Mouse (Mus musculus) limb, embryonic 14.5 days (tissue): ENCODE results near the gene Dok3. TPM values are rescaled to one million over a fixed set of nuclear protein-coding genes. Genes with fewer than 3 reads are reported as not detected.

Experiments used
- ATAC-seq: fragments of 200-750 bp; cut with Nextera tagmentation; 2 replicates; pipeline ENCODE4 v1.8.0; 2017; ENCODE audit warnings: low read depth, moderate number of reproducible peaks, moderate TSS enrichment; ENCODE audit not compliant: low FRiP score
- DNase-seq: peaks from one replicate; pipeline ENCODE4 v3.0.0-alpha.2; 2015; ENCODE audit warnings: low spot score
- H3K27ac ChIP-seq: fragments of 300-500 bp; sonication (generic); replicated peaks from 2 replicates; pipeline ENCODE4 v1.5.1; 2014; ENCODE audit warnings: low read depth, mild to moderate bottlenecking, low read length, moderate library complexity, mixed read lengths
- H3K27me3 ChIP-seq: fragments of 300-500 bp; sonication (generic); 2 replicates; pipeline ENCODE4 v1.6.1; 2014; ENCODE audit warnings: low read length, mixed read lengths; ENCODE audit not compliant: control insufficient read depth, insufficient read depth
- H3K36me3 ChIP-seq: fragments of 300-500 bp; sonication (generic); 2 replicates; pipeline ENCODE4 v1.6.1; 2014; ENCODE audit warnings: mild to moderate bottlenecking, low read length, moderate library complexity, mixed read lengths; ENCODE audit not compliant: control insufficient read depth, insufficient read depth
- H3K4me1 ChIP-seq: fragments of 300-500 bp; sonication (generic); 2 replicates; pipeline ENCODE4 v1.6.1; 2014; ENCODE audit warnings: antibody characterized with exemption, low read length, mixed read lengths; ENCODE audit not compliant: control insufficient read depth, insufficient read depth
- H3K4me2 ChIP-seq: fragments of 300-500 bp; sonication (generic); replicated peaks from 2 replicates; pipeline ENCODE4 v1.6.1; 2014; ENCODE audit warnings: low read depth, mild to moderate bottlenecking, low read length, moderate library complexity; ENCODE audit not compliant: severe bottlenecking
- H3K4me3 ChIP-seq: fragments of 300-500 bp; sonication (generic); replicated peaks from 2 replicates; pipeline ENCODE4 v1.5.1; 2014; ENCODE audit warnings: low read length
- H3K9ac ChIP-seq: fragments of 300-500 bp; sonication (generic); 2 replicates; pipeline ENCODE4 v1.6.1; 2014; ENCODE audit warnings: mild to moderate bottlenecking, low read depth, low read length, moderate library complexity; ENCODE audit not compliant: severe bottlenecking
- H3K9me3 ChIP-seq: fragments of 300-500 bp; sonication (generic); 2 replicates; pipeline ENCODE4 v1.6.1; 2016; ENCODE audit warnings: low read length; ENCODE audit not compliant: control insufficient read depth
- POLR2A ChIP-seq: fragments of 200-500 bp; IDR thresholded peaks from 2 replicates; pipeline ENCODE4 v1.8.0; 2012; ENCODE audit warnings: inconsistent platforms, mild to moderate bottlenecking, moderate library complexity, borderline replicate concordance; ENCODE audit not compliant: insufficient read depth, insufficient read length; ENCODE audit errors: extremely low read depth
- WGBS: fragments of 180-500 bp; shearing (Covaris S2); extraction: QIAGEN DNeasy Blood & Tissue Kit; methylation state at CpG from one replicate; pipeline ENCODE4 v1.1.7; 2014; 5-methylcytosine and 5-hydroxymethylcytosine counted together
- polyA plus RNA-seq, 2 experiments: library from polyadenylated mRNA; depleted of rRNA in 1 of 2; stranded (reverse) in 1 of 2; unstranded in 1 of 2; fragments of >200 nt; fragmentation: Nextera tagmentation in 1 of 2; extraction: Ambion mirVana in 1 of 2; gene quantifications; 2 replicates each; pipeline versions ENCODE4 v1.2.1 to v1.2.3; 2012 to 2014

The Dok3 gene
- polyA plus RNA-seq, 2 experiments: 4.4 to 9.1 TPM

DNA sequence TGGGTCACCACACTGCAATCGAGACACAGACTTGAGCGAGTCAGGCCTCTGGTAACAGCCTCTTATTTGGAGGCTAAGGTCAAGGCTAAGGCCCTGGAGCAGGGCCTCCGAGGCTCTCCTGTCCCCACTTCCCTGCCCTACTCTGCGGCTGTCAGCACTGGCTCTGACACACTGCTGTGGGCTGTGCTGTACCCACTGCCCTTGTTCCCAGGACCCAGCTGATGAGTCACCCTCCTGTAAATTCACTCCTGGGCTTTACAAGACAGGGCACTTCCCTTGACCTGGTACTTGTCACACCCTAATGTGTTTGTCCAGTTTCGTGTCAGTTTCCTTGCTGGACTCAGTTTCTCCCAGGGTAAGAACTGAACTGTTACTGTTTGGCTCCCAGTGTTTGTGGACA is 19.3 kb upstream of the Dok3 start:
- Histone ChIP-seq H3K9ac (no peak overlapping the region), H3K27ac (no peak overlapping the region), H3K4me1 (no peaks in the 10 kb centered on the region), H3K4me3 (no peak overlapping the region), H3K36me3 (peaks cover 97% of the 10 kb centered on the region), H3K27me3 (no peaks in the 10 kb centered on the region), H3K9me3 (no peaks in the 10 kb centered on the region), H3K4me2 (no peak overlapping the region)
- no peak for DNase-seq
- TF ChIP-seq POLR2A: no peak
- 92% methylated on average over 5 of the region's 5 CpGs for WGBS
- no peak for ATAC-seq

DNA sequence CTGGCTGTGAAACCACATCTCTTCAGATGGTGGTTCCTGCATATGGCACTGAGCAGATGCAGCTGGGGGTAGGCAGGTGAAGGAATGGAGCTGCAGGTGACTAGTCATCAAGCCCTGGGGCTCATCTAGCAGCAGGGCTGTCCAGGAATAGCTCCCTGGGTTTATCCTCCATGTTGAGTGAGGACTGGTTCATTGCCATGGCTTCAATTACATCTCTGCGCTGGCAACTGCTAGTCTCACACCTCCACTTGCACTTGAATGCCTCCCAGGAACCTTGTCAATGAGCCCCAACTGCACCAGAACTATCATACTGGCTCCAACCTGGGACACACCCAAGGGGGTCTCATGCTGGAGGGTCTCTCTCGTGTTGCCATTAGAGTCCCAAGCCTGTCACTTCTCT is 18.8 kb upstream of the Dok3 start:
- Histone ChIP-seq H3K36me3 (peaks cover 97% of the 10 kb centered on the region), H3K4me3 (no peak overlapping the region), H3K27me3 (no peaks in the 10 kb centered on the region), H3K9ac (no peak overlapping the region), H3K4me1 (no peaks in the 10 kb centered on the region), H3K4me2 (no peak overlapping the region), H3K27ac (no peak overlapping the region), H3K9me3 (no peaks in the 10 kb centered on the region)
- DNase-seq (no peak), ATAC-seq (no peak)
- TF ChIP-seq POLR2A: no peak
- 84% methylated on average over 2 of the region's 2 CpGs for WGBS

DNA sequence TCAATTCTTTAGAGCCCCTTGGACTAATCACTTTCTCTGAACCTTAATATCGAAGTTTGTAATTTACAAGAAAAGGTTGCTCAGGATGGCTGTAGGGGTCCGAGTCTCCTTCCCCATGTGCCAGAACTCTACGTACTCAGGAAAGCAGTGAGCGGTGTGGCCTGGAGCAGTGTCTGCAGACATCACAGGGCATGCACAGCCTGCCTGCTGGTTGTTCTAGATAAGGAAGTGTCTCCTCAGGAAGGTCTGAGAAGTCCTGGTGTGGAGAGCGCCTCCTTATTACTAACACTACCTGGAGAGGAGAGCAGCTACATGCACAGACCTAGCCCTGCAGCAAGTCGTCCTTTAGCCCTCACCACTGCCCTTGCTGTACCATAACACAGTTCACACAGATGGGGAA is 15.7 kb upstream of the Dok3 start:
- peaks cover 98% of the 10 kb centered on the region for H3K36me3 ChIP-seq
- 89% methylated on average over 6 of the region's 6 CpGs for WGBS

DNA sequence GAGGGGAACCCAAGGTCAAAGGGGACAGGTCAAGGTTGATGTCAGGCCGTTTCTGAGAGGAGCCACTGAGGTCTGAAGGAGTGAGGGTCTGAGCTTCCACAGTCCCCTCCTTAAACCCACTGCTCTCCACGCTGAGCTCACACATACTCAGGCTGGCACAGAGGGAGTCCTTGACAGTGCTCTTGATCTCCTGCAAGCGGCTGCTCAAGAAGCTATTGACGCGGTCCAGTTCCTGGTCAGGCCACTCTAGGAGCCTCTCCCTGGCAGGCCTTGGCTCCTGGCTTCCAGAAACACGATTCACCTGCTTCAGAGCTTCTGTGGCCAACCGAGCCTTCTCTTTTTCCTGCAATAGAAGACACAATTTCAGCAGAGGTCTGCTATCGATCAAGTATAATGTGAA is 14.4 kb upstream of the Dok3 start:
- DNase-seq (no peak), ATAC-seq (no peak)
- H3K4me3 ChIP-seq: no peak overlapping the region
- no peaks in the 10 kb centered on the region for H3K27me3 ChIP-seq
- H3K4me1 ChIP-seq: no peaks in the 10 kb centered on the region
- WGBS: 89% methylated on average over 8 of the region's 8 CpGs
- no peak for TF ChIP-seq POLR2A
- H3K36me3 ChIP-seq: peaks cover 98% of the 10 kb centered on the region
- H3K4me2 ChIP-seq: no peak overlapping the region
- no peaks in the 10 kb centered on the region for H3K9me3 ChIP-seq
- no peak overlapping the region for H3K9ac ChIP-seq
- H3K27ac ChIP-seq: no peak overlapping the region

More for the DNA sequence above, 15.7 kb upstream of the Dok3 start:
- ATAC-seq: no peak
- H3K27ac ChIP-seq: no peak overlapping the region
- H3K4me2 ChIP-seq: no peak overlapping the region
- no peak for TF ChIP-seq POLR2A
- no peak overlapping the region for H3K9ac ChIP-seq
- H3K4me3 ChIP-seq: no peak overlapping the region
- no peak for DNase-seq
- no peaks in the 10 kb centered on the region for H3K9me3 ChIP-seq
- no peaks in the 10 kb centered on the region for H3K27me3 ChIP-seq
- no peaks in the 10 kb centered on the region for H3K4me1 ChIP-seq

DNA sequence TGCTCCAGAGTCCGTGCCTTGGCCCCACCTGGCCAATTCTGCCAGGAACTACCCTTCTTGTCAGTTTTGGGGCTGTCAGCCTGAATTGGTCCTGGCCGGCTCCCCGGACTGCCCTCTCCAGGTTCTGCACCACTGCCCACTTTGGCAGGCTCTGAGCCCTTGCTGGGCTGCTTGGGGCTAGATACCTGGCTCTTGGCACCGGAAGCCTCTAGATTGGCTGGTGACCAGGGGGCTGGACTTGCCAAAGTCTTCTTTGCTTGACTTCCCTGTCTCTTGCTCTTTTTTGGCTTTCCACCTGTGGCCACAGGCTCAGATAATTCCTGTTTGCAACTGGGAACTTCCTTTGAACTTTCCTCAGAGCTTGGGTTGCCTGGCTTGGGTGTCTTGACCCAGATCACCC is 13.8 kb upstream of the Dok3 start:
- no peaks in the 10 kb centered on the region for H3K4me1 ChIP-seq
- H3K4me3 ChIP-seq: no peak overlapping the region
- H3K27ac ChIP-seq: no peak overlapping the region
- DNase-seq: no peak
- TF ChIP-seq POLR2A: no peak
- no peak overlapping the region for H3K4me2 ChIP-seq
- no peak for ATAC-seq
- H3K27me3 ChIP-seq: no peaks in the 10 kb centered on the region
- peaks cover 98% of the 10 kb centered on the region for H3K36me3 ChIP-seq
- no peak overlapping the region for H3K9ac ChIP-seq
- WGBS: 91% methylated on average over 4 of the region's 4 CpGs
- H3K9me3 ChIP-seq: no peaks in the 10 kb centered on the region

DNA sequence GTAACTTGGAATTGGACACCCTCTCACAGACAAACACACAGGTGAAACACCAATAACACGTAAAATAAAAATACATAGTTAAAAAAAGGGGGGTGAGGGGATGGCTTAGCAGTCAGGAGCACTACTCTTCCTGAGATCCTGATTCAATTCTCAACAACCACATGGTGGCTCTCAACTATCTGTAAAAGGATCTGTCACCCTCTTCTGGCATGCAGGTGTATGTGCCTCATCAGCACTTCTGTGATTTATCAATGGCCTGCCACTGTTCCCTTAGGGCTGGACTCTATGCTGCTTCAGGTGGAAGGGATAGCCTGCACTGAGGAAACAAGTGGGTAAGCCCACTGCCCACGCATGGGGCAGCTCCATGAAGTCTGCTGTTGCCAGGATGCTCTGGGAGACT is 11.8 kb upstream of the Dok3 start:
- no peaks in the 10 kb centered on the region for H3K9me3 ChIP-seq
- no peak for DNase-seq

More for the DNA sequence above, 11.8 kb upstream of the Dok3 start:
- Histone ChIP-seq H3K4me2 (no peak overlapping the region), H3K4me3 (no peak overlapping the region), H3K36me3 (peaks cover 85% of the 10 kb centered on the region), H3K9ac (no peak overlapping the region), H3K27me3 (no peaks in the 10 kb centered on the region), H3K27ac (no peak overlapping the region), H3K4me1 (no peaks in the 10 kb centered on the region)
- TF ChIP-seq POLR2A: no peak
- 88% methylated on average over 2 of the region's 2 CpGs for WGBS
- no peak for ATAC-seq
